Mouse (Mus musculus) heart, embryonic 12.5 days (tissue): ENCODE data around the gene Gfod1. TPM values are rescaled to one million over a fixed set of nuclear protein-coding genes. Genes with fewer than 3 reads are reported as not detected.

ENCODE experiments used
- ATAC-seq: fragments of 200-750 bp; cut with Nextera tagmentation; 2 replicates; pipeline ENCODE4 v1.8.0; 2017; ENCODE audit warnings: moderate TSS enrichment, moderate library complexity; ENCODE audit not compliant: insufficient number of reproducible peaks, low FRiP score
- H3K27ac ChIP-seq: fragments of 300-500 bp; sonication (generic); 2 replicates; pipeline ENCODE4 v1.5.1; 2016; ENCODE audit warnings: mild to moderate bottlenecking, moderate library complexity; ENCODE audit not compliant: poor library complexity, severe bottlenecking
- H3K27me3 ChIP-seq: fragments of 300-500 bp; sonication (generic); replicated peaks from 2 replicates; pipeline ENCODE4 v1.6.1; 2016; ENCODE audit warnings: mild to moderate bottlenecking, moderate library complexity
- H3K36me3 ChIP-seq: fragments of 300-500 bp; sonication (generic); 2 replicates; pipeline ENCODE4 v1.6.1; 2016; ENCODE audit warnings: mild to moderate bottlenecking, moderate library complexity
- H3K4me1 ChIP-seq: fragments of 300-500 bp; sonication (generic); replicated peaks from 2 replicates; pipeline ENCODE4 v1.6.1; 2016; ENCODE audit warnings: mild to moderate bottlenecking
- H3K4me2 ChIP-seq: fragments of 300-500 bp; sonication (generic); 2 replicates; pipeline ENCODE4 v1.6.1; 2016; ENCODE audit warnings: mild to moderate bottlenecking, moderate library complexity
- H3K4me3 ChIP-seq: fragments of 300-500 bp; sonication (generic); 2 replicates; pipeline ENCODE4 v1.5.1; 2016; ENCODE audit warnings: mild to moderate bottlenecking
- H3K9ac ChIP-seq: fragments of 300-500 bp; sonication (generic); 2 replicates; pipeline ENCODE4 v1.6.1; 2016; ENCODE audit warnings: mild to moderate bottlenecking, moderate library complexity
- H3K9me3 ChIP-seq: fragments of 300-500 bp; sonication (generic); replicated peaks from 2 replicates; pipeline ENCODE4 v1.6.1; 2016; ENCODE audit warnings: mild to moderate bottlenecking, moderate library complexity
- WGBS: fragments of 180-500 bp; shearing (Covaris S2); methylation state at CpG from one replicate; pipeline ENCODE4 v1.1.7; 2016; 5-methylcytosine and 5-hydroxymethylcytosine counted together
- polyA plus RNA-seq: library from polyadenylated mRNA; unstranded; fragments of >200 nt; fragmentation: Nextera tagmentation; extraction: Ambion mirVana; gene quantifications from 2 replicates; pipeline ENCODE4 v1.2.1, GENCODE M21; 2016

The Gfod1 gene
- polyA plus RNA-seq, 1 experiment from 2014 or later: 0.98 TPM

DNA sequence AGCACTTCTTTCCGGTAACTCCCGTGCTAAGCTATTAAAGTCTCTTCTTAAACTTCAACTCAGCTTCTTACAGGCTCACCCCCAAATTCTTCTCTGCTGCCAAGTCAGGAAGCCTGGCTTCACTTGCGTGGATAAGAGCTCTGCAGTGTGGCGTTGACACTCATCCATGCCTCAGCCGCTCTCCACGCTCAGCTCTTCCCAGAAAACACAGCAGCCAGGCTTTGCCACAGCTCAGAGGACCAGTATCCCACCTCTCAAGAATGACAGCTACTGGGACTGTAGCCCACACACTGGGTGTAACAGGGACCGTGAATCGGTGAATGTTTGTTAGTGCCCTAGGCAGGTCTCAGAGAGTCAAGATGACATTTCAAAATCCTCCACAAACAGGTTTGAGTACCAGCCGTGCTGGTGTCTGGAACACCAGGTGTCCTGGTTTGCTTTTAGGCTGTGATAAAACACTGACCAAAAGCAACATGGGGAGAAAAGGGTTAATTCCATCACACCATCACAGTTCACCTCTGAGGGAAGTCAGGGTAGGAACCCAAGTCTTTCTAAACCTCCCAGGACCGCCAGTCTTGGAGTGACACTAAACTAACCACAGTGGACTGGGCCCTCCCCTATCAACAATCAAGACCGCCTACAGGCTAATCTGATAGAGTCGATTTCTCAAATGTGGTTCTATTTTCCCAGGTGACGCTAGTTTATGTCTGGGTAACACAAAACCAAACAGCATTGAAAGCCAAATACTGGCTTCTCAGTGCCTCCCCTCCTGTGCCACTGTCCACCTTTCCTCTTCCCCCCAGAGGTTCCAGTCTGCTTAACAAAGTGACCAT, 31.5 kb downstream of the Gfod1 start:
- H3K9ac ChIP-seq: no peak overlapping the region
- H3K4me2 ChIP-seq: no peak overlapping the region
- H3K36me3 ChIP-seq: peaks cover 4% of the 10 kb centered on the region
- H3K9me3 ChIP-seq: peaks cover 4% of the 10 kb centered on the region; the same call in 1 of the 2 replicates
- ATAC-seq: 0 out of 2 replicates have a peak, but pooled peaks have one; percentile 27
- no peaks in the 10 kb centered on the region for H3K27me3 ChIP-seq
- no peak overlapping the region for H3K27ac ChIP-seq
- WGBS: 54% methylated on average over 13 of the region's 13 CpGs
- peaks cover 35% of the 10 kb centered on the region for H3K4me1 ChIP-seq
- H3K4me3 ChIP-seq: no peak overlapping the region

- no peak overlapping the region for H3K4me3 ChIP-seq
- H3K9me3 ChIP-seq: no peaks in the 10 kb centered on the region
- H3K36me3 ChIP-seq: no peaks in the 10 kb centered on the region
- H3K4me1 ChIP-seq: peaks cover 35% of the 10 kb centered on the region
- H3K4me2 ChIP-seq: no peak overlapping the region
- no peaks in the 10 kb centered on the region for H3K27me3 ChIP-seq
- WGBS: 55% methylated on average over 9 of the region's 9 CpGs
- no peak overlapping the region for H3K9ac ChIP-seq
- ATAC-seq: no peak
- no peak overlapping the region for H3K27ac ChIP-seq
These were observed 32.5 kb downstream of the Gfod1 start for GRCm38 (mm10) chr13:43271481-43271880.

- Histone ChIP-seq H3K9me3 (no peaks in the 10 kb centered on the region), H3K27me3 (no peaks in the 10 kb centered on the region), H3K27ac (no peak overlapping the region), H3K36me3 (no peaks in the 10 kb centered on the region), H3K4me1 (peaks cover 41% of the 10 kb centered on the region), H3K4me2 (no peak overlapping the region), H3K4me3 (no peak overlapping the region), H3K9ac (no peak overlapping the region)
- no peak for ATAC-seq
- 61% methylated on average over 10 of the region's 10 CpGs for WGBS
These were observed 33.8 kb downstream of the Gfod1 start for GRCm38 (mm10) chr13:43270220-43270597.

DNA sequence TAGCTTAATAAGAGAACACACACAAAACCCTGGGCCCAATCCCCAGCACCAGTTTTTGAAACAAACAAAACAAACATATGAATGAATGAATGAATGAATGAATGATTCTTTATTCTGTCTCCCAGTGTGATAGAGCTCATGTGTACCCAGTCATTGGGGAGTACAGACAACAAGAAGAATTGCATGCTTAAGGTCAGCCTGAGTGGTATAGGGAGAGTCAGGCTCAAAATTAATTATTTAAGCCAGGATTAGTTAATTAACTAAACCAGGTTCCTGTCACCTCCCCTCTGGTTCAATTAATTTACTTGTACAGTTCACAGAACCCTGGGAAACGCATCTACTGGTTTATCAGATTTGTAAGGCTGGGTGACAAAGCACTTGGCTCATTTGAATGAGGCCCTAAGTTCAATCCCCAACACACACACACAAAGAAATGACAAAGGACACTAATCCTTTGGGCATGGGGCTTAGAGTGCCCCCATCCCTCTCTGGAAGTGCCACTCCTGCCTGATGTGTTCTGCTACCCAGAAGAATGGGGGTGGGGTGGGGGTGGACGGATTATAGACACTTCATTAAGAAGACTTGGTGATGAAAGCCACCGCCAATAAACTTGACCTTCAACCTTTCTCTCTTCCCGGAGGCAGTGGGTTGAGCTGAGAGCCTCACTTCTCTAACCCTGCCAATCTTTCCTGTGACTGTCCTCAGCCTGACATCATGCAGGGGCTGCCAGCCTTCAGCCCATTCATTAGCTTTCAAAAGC, 34.3 kb downstream of the Gfod1 start:
- peaks cover 46% of the 10 kb centered on the region for H3K4me1 ChIP-seq
- whole genome bisulfite sequencing: 35% methylated on average over 4 of the region's 4 CpGs
- H3K9me3 ChIP-seq: no peaks in the 10 kb centered on the region
- ATAC-seq: no peak
- no peaks in the 10 kb centered on the region for H3K27me3 ChIP-seq
- H3K4me3 ChIP-seq: no peak overlapping the region
- no peaks in the 10 kb centered on the region for H3K36me3 ChIP-seq
- H3K27ac ChIP-seq: no peak overlapping the region
- H3K9ac ChIP-seq: no peak overlapping the region
- H3K4me2 ChIP-seq: no peak overlapping the region

DNA sequence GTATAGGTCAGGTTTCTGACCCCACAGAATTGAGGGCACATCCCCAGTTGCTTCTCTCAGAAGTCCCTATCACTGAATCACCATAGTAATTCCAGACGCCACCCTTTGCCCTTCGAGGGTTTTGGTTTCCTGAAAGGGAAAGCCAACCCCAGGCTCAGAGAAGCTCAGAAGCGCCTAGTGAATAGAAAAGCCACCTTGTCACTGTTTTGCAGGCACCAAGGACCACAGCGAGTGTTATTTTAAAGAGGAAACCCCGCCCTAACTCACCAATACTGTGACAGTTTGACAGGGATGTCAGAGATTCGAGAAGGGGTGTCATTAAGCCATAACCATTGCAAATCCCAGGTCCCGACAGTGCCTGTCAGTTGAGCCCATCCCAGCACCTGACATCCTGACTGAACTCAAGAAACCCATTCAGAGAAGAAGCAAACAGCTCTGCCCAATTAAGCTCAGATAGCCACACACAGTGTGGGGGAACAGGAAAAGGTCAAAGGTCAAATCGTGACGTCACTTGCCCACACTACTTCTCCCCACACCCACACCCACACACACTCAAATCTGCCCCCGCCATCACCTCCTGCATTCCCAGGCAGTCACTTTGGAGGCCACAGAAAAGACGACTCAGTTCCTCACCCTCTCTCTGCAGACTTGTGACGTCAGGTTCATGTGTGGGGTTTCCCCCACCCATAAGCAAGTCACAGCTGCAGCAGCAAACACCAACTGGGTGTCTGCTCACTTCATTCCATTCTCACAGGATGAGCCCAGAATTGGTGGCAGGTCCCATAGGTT, 35.2 kb downstream of the Gfod1 start:
- no peak overlapping the region for H3K4me2 ChIP-seq
- peaks cover 51% of the 10 kb centered on the region for H3K4me1 ChIP-seq
- WGBS: 48% methylated on average over 12 of the region's 12 CpGs
- H3K4me3 ChIP-seq: no peak overlapping the region
- no peak for ATAC-seq
- H3K27me3 ChIP-seq: no peaks in the 10 kb centered on the region
- H3K9me3 ChIP-seq: no peaks in the 10 kb centered on the region
- no peak overlapping the region for H3K9ac ChIP-seq
- H3K27ac ChIP-seq: no peak overlapping the region
- no peaks in the 10 kb centered on the region for H3K36me3 ChIP-seq

- ATAC-seq: no peak
- Histone ChIP-seq H3K9me3 (no peaks in the 10 kb centered on the region), H3K4me1 (peaks cover 56% of the 10 kb centered on the region), H3K27me3 (no peaks in the 10 kb centered on the region), H3K9ac (no peak overlapping the region), H3K36me3 (no peaks in the 10 kb centered on the region), H3K27ac (no peak overlapping the region), H3K4me2 (no peak overlapping the region), H3K4me3 (no peak overlapping the region)
- WGBS: 81% methylated on average over 2 of the region's 2 CpGs
These were observed 36.1 kb downstream of the Gfod1 start for GRCm38 (mm10) chr13:43267902-43268301.

DNA sequence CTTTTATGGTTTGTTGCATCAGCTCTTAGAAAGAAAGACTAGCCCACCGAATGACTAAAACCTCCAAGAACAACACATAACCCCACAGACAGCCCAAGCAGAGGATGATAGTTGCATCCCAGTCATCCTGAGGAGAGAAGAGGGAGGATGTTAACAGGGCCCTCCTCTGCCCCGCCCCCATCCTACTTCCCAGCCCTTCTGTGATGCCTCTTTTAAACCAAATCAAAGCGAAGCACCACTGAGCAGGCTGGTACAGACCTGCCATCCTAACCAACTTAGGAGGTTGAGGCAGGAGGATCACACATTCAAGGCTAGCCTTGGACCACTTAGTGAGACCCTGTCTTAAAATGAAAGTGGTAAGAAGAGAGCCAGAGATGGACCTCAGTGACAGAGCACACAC, 36.8 kb downstream of the Gfod1 start:
- H3K27me3 ChIP-seq: no peaks in the 10 kb centered on the region
- 90% methylated on average over 3 of the region's 3 CpGs for WGBS
- ATAC-seq: no peak
- no peak overlapping the region for H3K4me3 ChIP-seq
- no peaks in the 10 kb centered on the region for H3K9me3 ChIP-seq
- H3K4me2 ChIP-seq: no peak overlapping the region
- no peaks in the 10 kb centered on the region for H3K36me3 ChIP-seq
- no peak overlapping the region for H3K9ac ChIP-seq
- H3K27ac ChIP-seq: no peak overlapping the region
- H3K4me1 ChIP-seq: peaks cover 56% of the 10 kb centered on the region

DNA sequence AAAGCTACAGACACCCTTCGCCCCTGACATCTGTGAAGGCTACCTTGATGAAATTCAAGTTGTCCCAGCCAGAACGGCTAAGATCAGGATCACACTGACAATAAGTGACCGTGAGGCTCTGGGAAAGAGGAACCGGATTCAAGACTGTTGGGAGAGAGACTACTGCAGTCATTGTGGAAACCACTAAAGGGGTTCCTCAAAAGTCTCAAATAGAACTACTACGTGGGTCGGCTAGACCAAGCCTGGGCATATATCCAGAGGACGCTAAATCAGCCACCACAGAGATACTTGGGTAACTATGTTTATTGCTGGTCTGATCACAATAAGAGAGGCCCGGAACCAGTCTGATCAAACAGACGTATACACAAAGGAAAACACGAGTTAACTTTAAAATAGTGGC, 37.6 kb downstream of the Gfod1 start:
- no peak overlapping the region for H3K27ac ChIP-seq
- H3K4me1 ChIP-seq: peaks cover 55% of the 10 kb centered on the region
- ATAC-seq: no peak
- no peaks in the 10 kb centered on the region for H3K36me3 ChIP-seq
- H3K4me2 ChIP-seq: no peak overlapping the region
- WGBS: 91% methylated on average over 10 of the region's 10 CpGs
- no peak overlapping the region for H3K9ac ChIP-seq
- H3K9me3 ChIP-seq: no peaks in the 10 kb centered on the region
- no peak overlapping the region for H3K4me3 ChIP-seq
- no peaks in the 10 kb centered on the region for H3K27me3 ChIP-seq

DNA sequence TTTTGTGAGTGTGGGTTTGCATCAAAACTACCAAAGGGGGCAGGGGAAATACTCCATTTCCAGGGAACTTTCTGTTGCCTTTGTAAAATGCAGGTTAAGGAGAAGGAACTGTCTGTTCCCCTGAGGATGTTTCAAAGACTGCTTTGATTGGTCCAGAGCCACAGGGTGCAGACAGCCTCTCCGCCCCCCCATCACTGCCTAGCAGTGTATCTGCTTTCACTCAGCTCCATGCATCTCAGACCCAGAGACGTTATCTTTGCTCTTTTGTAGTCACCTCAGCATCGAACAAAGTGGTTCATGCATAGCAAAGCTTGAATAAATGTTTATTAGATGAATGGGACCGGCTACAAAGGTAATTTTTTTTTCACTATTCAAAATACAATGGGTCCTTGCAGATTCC, 38.9 kb downstream of the Gfod1 start:
- Histone ChIP-seq H3K4me2 (no peak overlapping the region), H3K36me3 (no peaks in the 10 kb centered on the region), H3K27me3 (no peaks in the 10 kb centered on the region), H3K9me3 (no peaks in the 10 kb centered on the region), H3K4me1 (peaks cover 55% of the 10 kb centered on the region), H3K4me3 (no peak overlapping the region), H3K27ac (no peak overlapping the region), H3K9ac (no peak overlapping the region)
- WGBS: 19% methylated on average over 4 of the region's 4 CpGs
- no peak for ATAC-seq

DNA sequence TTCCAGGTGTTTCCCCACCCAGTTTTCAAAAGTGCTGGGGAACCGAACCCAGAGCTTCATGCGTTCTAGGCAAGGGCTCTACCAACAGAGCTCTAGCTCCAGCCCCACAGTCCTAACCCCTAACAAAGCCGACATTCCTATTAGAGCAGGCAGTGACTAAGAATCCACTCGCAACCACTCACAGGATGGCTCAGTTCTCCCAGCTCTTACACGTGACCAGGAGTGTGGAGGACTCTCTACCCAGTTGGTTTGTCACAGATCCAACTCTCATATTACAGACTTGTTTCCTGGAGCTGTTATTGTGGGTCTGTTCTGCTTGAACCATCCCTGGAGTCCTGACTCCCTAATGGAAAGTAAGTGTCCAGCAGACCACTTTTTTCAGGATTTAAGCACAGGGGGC, 40.3 kb downstream of the Gfod1 start:
- Histone ChIP-seq H3K4me1 (peaks cover 42% of the 10 kb centered on the region), H3K36me3 (no peaks in the 10 kb centered on the region), H3K27ac (no peak overlapping the region), H3K9ac (no peak overlapping the region), H3K4me2 (no peak overlapping the region), H3K27me3 (no peaks in the 10 kb centered on the region), H3K9me3 (no peaks in the 10 kb centered on the region), H3K4me3 (no peak overlapping the region)
- 78% methylated on average over 5 of the region's 5 CpGs for WGBS
- ATAC-seq: no peak
